Mouse (Mus musculus): ENCODE measurements around the gene Olfr877.

The Olfr877 gene

DNA sequence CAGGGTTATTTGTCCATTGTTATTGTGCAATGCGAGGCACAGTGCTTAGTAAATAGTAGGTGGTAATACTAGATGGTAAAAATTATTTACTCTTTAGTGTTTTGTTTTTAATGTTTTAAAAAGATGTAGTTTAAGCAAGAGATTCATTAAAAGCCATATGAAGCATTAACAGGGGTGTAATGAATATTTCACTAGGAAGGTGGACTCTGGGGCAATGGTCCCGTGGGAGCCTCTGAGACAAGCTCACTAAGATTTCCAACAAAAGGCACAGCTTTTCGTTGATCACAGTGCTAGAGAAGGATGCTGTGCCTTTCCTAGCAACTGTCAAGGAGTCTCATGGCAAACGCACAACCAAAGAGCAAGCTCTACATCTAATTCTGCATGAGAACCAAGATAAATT is at the start of gene Olfr877:
Gene Olfr877, plus strand, starts transcription at position 301 of the 400 bp plus-strand sequence.
- DNase-seq (ENCODE audit: low spot score in 2 of 2) = no peak

DNA sequence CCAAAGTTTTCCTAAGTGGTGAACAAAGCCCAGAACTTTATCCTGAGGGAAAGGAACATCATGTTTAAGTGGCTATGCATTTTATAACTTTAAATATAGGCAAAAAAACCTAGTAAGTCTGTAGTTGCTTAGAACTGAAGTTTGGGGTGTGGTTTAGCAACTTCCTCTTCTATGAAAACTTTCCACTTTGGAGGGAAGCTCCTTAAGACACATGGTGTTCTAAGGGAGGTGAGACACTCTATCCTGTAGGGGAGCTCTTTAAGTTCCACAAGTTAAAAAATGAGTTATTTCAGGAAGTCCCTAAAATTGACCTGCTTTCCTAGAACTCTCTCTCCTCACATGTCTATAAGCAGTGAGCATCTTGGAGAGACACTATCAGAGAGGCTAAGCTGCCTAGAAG is 46.8 kb upstream of the Olfr877 start:
- no peak for DNase-seq (ENCODE audit: low spot score in 2 of 2)

DNA sequence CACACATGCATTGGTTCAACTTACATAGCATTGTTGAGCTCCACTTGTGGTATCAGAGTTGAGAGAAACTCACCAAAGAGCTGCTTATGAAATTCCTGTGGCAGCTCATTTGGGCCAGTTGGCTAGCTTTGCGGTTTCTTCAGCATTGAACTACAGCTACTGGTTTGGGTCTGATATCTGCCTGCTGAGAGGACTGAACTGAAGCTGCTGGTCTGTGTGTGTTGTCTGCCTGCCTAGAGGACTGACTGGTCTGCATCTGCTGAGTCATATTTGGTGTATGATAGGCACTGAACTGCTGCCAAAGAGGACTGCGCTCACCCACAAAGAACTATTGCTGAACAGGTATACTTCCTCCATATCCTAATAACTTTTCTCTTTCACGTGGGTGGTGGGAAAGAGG is 45.6 kb upstream of the Olfr877 start:
- DNase-seq (ENCODE audit: low spot score in 2 of 2) = no peak

DNA sequence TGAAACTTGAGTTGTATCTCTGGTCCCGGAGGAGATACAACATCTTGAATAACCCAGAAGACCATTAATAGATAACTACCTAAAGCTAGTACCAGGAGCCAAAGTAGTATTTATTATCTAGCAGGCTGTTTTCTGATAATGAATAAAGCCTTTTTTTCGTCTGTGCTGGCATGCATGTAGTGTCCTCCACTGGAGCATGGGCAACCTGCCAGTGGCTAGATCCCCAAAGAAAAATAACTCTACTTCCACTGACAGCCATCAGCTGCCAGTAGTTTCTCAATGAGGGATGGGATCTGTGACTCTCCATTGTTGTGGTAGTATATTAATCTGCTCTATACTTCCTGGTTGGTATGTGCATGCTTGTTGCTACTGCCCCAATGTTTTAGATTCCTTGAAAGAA is 45.1 kb upstream of the Olfr877 start:
- DNase-seq (ENCODE audit: low spot score in 2 of 2) = peak in 1 of 2 experiments; percentile 32

DNA sequence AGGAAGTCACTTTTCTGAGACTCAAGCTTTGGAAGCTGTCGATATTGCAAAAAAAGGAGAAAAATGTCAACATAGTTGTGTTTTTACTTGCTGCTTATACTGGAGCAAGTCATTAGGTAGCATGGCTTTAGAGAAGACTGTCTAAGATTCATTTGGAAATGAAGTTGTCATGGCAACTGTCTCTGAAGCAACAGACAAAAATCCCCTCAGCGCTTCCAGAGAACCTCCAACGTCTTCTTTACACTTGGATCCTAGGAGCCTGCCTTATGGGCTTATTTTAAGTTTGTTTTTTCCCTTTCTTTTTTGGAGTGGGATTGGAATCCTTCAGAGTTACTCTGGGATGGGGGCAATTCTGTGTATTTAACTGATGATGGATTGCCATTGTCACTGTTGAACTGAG is 39.4 kb upstream of the Olfr877 start:
- no peak for DNase-seq (ENCODE audit: low spot score in 2 of 2)

DNA sequence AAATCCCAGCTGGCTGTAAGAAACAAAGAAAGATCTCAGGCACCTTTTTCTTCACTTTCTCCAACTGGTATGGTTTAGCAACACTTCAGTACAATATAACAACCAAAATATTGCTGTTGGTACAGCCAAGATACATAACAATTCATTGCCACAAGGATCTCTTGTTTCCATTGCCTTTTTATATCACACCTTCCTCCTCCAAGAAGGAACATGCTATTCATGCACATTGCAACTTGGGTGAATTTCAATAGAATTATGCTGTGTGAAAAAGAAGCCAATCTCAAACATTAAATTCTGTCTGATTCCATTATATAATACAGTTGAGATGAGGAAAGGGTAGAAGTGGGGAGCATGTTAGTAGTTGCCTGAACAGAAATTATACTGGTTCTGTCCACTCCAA is 24.2 kb upstream of the Olfr877 start:
- no peak for DNase-seq (ENCODE audit: low spot score in 2 of 2)

DNA sequence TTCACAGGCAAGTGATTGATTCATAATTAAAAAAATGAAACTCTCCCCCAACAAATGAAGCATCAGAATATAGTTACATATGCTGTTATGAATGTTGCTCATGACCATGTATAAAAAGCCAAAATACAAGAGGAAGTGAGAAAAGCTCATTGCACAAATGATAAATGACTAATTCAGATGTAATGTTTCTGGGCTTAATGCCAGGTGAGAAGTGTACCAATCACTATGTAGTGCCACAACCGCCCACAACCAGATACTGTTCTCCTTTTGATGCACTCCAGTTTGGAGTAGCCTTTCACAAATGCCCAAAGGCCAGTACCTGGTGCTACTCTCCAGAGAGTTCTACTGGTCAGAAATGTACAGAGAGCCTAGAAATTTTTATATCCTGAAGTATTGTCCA is 20.7 kb upstream of the Olfr877 start:
- no peak for DNase-seq (ENCODE audit: low spot score in 2 of 2)

DNA sequence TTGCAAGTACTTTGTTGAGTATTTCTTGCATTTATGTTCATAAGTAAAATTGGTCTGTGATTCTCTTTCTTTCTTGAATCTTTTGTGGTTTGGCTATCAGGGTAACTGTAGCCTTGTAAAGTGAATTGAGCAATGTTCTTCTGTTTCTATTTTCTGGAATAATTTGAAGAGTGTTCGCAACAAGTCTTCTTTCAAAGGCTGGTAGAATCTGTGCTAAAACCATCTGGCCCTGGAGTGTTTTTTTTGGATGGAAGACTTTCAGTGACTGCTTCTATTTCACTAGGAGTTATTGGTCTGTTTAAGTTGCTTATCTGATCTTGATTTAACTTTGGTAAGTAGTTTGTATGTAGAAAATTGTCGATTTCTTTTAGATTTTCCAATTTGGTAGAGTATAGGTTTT is 4.8 kb upstream of the Olfr877 start:
- DNase-seq (ENCODE audit: low spot score in 2 of 2) = no peak

DNA sequence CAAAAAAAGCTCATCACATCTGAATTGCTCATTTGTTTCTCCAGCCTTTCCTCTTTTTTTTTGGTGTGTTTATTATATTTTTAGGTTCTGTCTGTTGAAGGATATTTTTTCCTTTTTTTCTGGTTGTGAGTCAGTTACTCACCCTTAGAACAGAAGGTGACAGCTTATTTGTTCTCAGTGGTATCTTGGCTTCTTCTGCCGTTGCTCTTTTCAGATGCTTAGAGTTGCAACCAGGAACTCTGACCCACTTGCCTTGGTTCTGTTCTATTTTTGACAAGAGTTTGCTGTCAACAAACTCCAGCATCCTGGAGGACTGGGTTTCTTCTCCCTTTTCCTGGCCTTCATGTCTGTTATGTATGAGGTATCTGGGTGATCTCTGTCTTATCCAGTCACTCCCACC is 9.3 kb downstream of the Olfr877 start:
- no peak for DNase-seq (ENCODE audit: low spot score in 2 of 2)

DNA sequence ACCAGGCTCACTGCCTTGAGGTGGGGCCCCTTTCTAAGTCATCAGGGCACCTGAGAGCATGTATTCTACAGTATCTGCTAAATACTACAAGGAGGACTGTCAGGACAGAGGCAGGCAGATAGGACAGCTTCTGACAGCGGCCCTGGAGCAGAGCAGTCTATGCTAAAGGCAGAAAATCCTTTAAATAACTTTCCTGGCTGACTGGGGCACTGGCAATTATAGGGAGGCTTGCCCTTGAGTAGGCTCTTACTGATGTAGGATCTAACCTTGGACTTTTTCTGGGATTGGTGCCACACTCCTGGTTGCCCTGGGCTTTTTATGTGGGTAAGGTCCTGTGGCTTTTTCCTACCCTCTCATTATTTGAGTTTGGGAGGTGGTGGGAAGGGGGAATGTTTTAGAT is 16.2 kb downstream of the Olfr877 start:
- DNase-seq (ENCODE audit: low spot score in 2 of 2) = no peak

DNA sequence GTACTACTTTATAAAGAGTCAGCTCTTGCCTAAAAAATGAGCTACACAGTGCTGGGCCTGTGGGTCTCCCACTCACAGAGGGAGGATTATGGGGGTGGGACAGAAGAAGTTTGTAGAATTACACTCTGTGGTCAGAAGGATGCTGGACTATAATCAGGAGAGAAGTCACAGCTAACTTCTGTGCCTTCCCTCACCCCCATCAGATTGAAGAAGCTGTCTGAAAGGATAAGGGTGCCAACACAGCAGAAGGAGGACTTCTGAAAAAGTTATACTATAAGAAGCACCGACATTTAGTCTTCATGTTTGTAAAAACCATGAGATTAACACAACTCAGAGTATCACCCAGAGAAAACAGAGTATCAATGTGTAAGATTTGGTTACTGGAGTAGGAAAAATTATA is 17.0 kb downstream of the Olfr877 start:
- no peak for DNase-seq (ENCODE audit: low spot score in 2 of 2)

DNA sequence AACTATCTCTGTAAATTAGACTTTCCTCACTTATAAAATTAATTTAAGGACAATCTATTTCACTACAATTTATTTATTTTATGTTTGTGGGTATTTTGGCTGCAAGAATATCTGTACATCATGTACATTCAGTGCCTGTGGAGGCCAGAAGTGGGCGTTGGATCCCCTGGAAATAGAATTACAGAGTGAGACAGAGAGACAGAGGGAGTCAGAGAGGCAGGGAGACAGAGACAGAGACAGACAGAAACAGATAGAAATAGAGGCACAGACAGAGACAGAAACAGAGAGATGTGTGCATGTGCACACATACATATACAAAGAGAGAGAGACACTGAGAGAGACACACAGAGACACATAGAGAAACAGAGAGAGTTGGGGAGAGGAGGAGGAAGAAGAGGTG is 17.5 kb downstream of the Olfr877 start:
- no peak for DNase-seq (ENCODE audit: low spot score in 2 of 2)

DNA sequence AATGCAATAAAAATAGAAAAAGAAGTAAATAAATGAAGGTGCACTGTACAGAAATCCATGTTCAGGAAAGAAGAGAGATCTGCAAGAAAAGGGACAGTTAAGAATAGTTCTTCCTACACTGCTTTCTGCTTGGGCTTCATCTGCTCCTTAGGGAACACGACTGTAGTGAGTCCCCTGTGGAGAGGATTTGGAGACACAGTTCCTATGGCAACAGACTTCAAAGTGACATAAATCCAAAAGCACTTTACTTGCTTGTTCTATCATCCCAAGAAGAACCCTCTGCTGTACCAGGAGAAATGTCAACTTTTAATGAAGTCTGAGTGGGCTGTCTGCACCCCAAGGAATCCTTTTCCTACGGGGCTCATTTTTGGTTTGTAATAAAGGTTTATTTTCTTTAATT is 36.9 kb downstream of the Olfr877 start:
- DNase-seq (ENCODE audit: low spot score in 2 of 2) = no peak

DNA sequence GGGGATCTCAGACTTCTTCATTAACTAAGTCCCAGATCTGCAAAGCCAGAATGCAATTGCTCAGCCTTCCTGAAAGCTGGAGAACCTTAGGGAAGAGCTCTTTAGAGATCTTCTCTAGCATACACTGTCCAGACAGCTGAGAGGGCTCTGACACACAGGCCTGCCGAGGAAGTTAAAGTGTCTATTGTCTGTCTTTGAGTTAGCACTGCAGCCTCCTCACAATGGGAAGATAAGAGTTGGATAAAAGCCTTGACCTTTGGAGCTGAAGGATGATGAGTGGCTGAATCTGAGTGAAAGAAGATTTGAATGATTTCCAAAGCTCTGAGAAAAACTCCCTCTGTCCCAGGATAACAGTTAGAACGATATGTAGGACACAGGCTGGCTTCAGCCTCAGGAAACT is 42.6 kb downstream of the Olfr877 start, which contains the start of gene Olfr145:
Gene Olfr145, plus strand, starts transcription at position 64 of the 400 bp plus-strand sequence.
- DNase-seq (ENCODE audit: low spot score in 2 of 2) = no peak

DNA sequence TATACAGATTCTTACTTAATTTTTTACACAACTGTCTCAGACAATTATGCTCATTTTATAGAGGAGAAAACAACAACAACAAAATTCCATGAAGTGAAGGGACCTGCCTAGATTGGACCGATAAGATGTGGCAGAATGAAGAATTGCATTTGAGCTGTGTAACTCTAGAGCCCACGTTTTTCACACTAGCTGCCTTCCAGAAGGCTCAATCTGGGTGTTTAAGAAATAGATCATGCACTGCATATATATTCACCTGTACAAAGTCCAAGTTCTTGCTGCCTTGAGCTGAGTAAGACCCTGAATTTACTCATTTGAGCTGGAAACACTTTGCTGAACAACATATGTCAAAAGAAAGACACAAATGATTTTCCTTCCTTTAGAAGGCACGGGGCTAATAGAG is 51.5 kb downstream of the Olfr877 start:
- no peak for DNase-seq (ENCODE audit: low spot score in 2 of 2)
